ENCODE assay signal across 19 mouse cellular contexts in genomic region chr7:139402721-139403120, GRCm38 (mm10). TPM values are rescaled to one million over a fixed set of nuclear protein-coding genes. Genes with fewer than 3 reads are reported as not detected.
DNase-seq lines count a peak whose midpoint lies in the region; ATAC-seq and TF ChIP-seq lines count a peak whose summit lies in the region.
"Had no signal": no experiment of that assay in that cellular context is flagged by ENCODE, and none has a peak within 500 bp of the region (broad histone marks: within the 10 kb centered on the region; RNA-seq: fewer than 3 reads in every experiment).

No protein-coding gene starts in this region.

- no peaks in the 10 kb centered on the region for H3K9me3 ChIP-seq in forebrain, embryonic 12.5 days
- H3K9me3 ChIP-seq: forebrain, embryonic 15.5 days; limb, embryonic 10.5 days; midbrain, embryonic 12.5 days had no signal

- H3K4me3 ChIP-seq in lung, adult 2 months (replicated peaks; ENCODE audit: extremely low read depth, low read depth, low read length): no peak overlapping the region
- H3K4me3 ChIP-seq in bone marrow, adult 2 months (replicated peaks; ENCODE audit: control insufficient read depth, low read depth, low read length): no peak overlapping the region
- no peak overlapping the region for H3K4me3 ChIP-seq in forebrain, embryonic 12.5 days (replicated peaks)
- H3K4me3 ChIP-seq: forebrain, embryonic 15.5 days; heart, adult 2 months; limb, embryonic 10.5 days; midbrain, embryonic 12.5 days had no signal

- H3K27ac ChIP-seq in bone marrow, adult 2 months (ENCODE audit: control insufficient read depth, insufficient read depth, low read depth, low read length, poor library complexity): peak overlapping the region; percentile 46; the same call in 1 of the 2 replicates
- no peak overlapping the region for H3K27ac ChIP-seq in forebrain, embryonic 12.5 days
- H3K27ac ChIP-seq: forebrain, embryonic 15.5 days; heart, adult 2 months; hindbrain, postnatal 0 days; limb, embryonic 10.5 days; liver, embryonic 14.5 days; midbrain, embryonic 12.5 days had no signal

- H3K27me3 ChIP-seq in forebrain, embryonic 12.5 days: no peaks in the 10 kb centered on the region
- H3K27me3 ChIP-seq: forebrain, embryonic 15.5 days; midbrain, embryonic 12.5 days had no signal

- H3K36me3 ChIP-seq in forebrain, embryonic 12.5 days (replicated peaks): no peaks in the 10 kb centered on the region; the same call in 1 of the 2 replicates
- H3K36me3 ChIP-seq: forebrain, embryonic 15.5 days; limb, embryonic 10.5 days; midbrain, embryonic 12.5 days had no signal

- no peak overlapping the region for H3K9ac ChIP-seq in forebrain, embryonic 12.5 days
- H3K9ac ChIP-seq: forebrain, embryonic 15.5 days; liver, embryonic 14.5 days; midbrain, embryonic 12.5 days had no signal

- DNase-seq in lung, adult 2 months: no peak
- no peak for DNase-seq in lung, postnatal 14 days
- peak; percentile 74 to 78 for DNase-seq in B cell, adult 2 months
- no peak for DNase-seq in gastrocnemius, adult 8-10 months (ENCODE audit: low spot score in 2 of 2)
- DNase-seq: cerebellum, adult 9-10 months; heart, adult 2 months; heart, postnatal 36 days; kidney, adult 8-10 months; kidney, postnatal 4 days; right cerebral cortex, adult 18-20 months; thymus, postnatal 25 days had no signal

- peak; percentile 59 for ATAC-seq in megakaryocyte progenitor cell, adult 5-6 weeks (replicated peaks; ENCODE audit: poor library complexity)
- ATAC-seq in forebrain, embryonic 12.5 days (ENCODE audit: low FRiP score): no peak
- ATAC-seq: forebrain, embryonic 15.5 days; hindbrain, postnatal 0 days had no signal

- no peak overlapping the region for H3K4me2 ChIP-seq in forebrain, embryonic 12.5 days
- H3K4me2 ChIP-seq: forebrain, embryonic 15.5 days; midbrain, embryonic 12.5 days had no signal

- TF ChIP-seq POLR2A in lung, adult 2 months (IDR thresholded peaks at IDR 0.05; ENCODE audit: borderline replicate concordance, extremely low read depth, low read depth, low read length): no peak
- no peak for TF ChIP-seq POLR2A in bone marrow, adult 2 months (IDR thresholded peaks at IDR 0.05; ENCODE audit: borderline replicate concordance, control insufficient read depth, low read depth, low read length)

- WGBS in lung, adult 2 months: 38% methylated on average over 4 of the region's 4 CpGs
- 15% methylated on average over 4 of the region's 4 CpGs for whole genome bisulfite sequencing in bone marrow, adult 2 months
- WGBS in forebrain, embryonic 12.5 days: 90% methylated on average over 4 of the region's 4 CpGs

- TF ChIP-seq CTCF in lung, adult 2 months (IDR thresholded peaks at IDR 0.05; ENCODE audit: insufficient read depth, low read length): 0 out of 2 replicates have a peak, but pooled peaks have one; percentile 6
- TF ChIP-seq CTCF in bone marrow, adult 2 months (IDR thresholded peaks at IDR 0.05; ENCODE audit: control insufficient read depth, insufficient read depth, low read length): peak; percentile 25; the same call in 1 of the 2 replicates

- H3K4me1 ChIP-seq in lung, adult 2 months (ENCODE audit: control insufficient read depth, insufficient read depth, low read length): peaks cover 46% of the 10 kb centered on the region
- peaks cover 24% of the 10 kb centered on the region for H3K4me1 ChIP-seq in bone marrow, adult 2 months (ENCODE audit: control insufficient read depth, insufficient read depth, low read length)
- H3K4me1 ChIP-seq in forebrain, embryonic 12.5 days: peaks cover 7% of the 10 kb centered on the region; the same call in 1 of the 2 replicates

RNA-seq across cellular contexts. Expression of gene Inpp5a, which starts 13.8 kb away (rescaled TPM):
- polyA plus RNA-seq in lung, adult 2 months (2012; rRNA removed): 52.1 and 61.0 TPM in 2 replicates
- polyA plus RNA-seq in bone marrow, adult 2 months (2011; ENCODE audit: insufficient read depth, insufficient read length, low replicate concordance, missing spikeins): 11.0 and 28.1 TPM in 2 replicates
- 8.5 and 9.9 TPM in 2 replicates for total RNA-seq in megakaryocyte progenitor cell, adult 5-6 weeks (2015)
- total RNA-seq in megakaryocyte progenitor cell, adult 5-6 weeks (2017): 4.9 and 11.2 TPM in 2 replicates
- 17.3 TPM in 2 replicates for polyA plus RNA-seq in forebrain, embryonic 12.5 days (2016; fragmentation: Nextera tagmentation; extraction: Ambion mirVana)
- 10 to 100 TPM; 74.7 to 91.2 (median 87.5) TPM for total RNA-seq in gastrocnemius, adult 8-10 months (2022)

Comparison
In these comparisons a context has a peak if more than half of its experiments do, and no peak if none do; other contexts are left out.
1. DNase-seq: peak in B cell, adult 2 months (2 of 2); none in lung, adult 2 months (single experiment), lung, postnatal 14 days (single experiment) and gastrocnemius, adult 8-10 months (0 of 2).